Mouse (Mus musculus): ENCODE data around the gene Wee1.

DNA sequence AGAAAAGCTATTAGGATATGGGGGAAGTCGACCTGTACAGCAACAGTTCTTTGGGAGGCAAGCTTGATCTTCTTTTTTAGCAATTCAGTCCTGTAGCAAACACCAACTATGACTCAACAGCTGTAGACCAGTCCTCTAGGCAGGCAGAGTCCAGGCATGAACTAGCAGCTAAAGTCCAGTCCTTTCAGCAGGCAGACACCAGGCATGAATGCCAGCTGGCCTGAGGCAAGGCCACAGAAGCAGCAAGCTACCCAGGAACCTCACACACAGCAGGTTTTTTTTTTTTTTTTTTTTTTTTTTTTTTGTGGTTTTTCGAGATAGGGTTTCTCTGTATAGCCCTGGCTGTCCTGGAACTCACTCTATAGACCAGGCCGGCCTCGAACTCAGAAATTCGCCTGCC, 12.1 kb downstream of the Wee1 start:
- TF ChIP-seq POLR2A (IDR thresholded peaks at IDR 0.05; ENCODE audit: low read depth, low read length) (no peak), CTCF (IDR thresholded peaks at IDR 0.05; ENCODE audit: extremely low read depth, insufficient read length, insufficient replicate concordance, low read depth, low read length) (no peak)

All from small intestine, adult 2 months (tissue).